Mouse (Mus musculus) megakaryocyte progenitor cell, adult 5-6 weeks (primary cell): ENCODE data around the gene Syt1. TPM values are rescaled to one million over a fixed set of nuclear protein-coding genes. Genes with fewer than 3 reads are reported as not detected.

ENCODE experiments used
- ATAC-seq: replicated peaks from 2 replicates; pipeline ENCODE4 v1.8.0; 2016; ENCODE audit warnings: mild to moderate bottlenecking, moderate TSS enrichment, inconsistent platforms; ENCODE audit not compliant: poor library complexity
- total RNA-seq, 2 experiments: library from RNA; stranded (forward) in 1 of 2; stranded (reverse) in 1 of 2; fragments of 157-497, 149-512 nt in 1 of 2; fragments of 200-1000 nt in 1 of 2; gene quantifications; 2 replicates each; pipeline versions ENCODE4 v1.2.3 to v1.2.4; 2015 to 2017

Gene Syt1
- not detected in 2 replicates for total RNA-seq (2015)
- total RNA-seq (2017), result not detected in 2 replicates

GRCm38 (mm10) chr10:109010241-109011193, at the start of gene Syt1:
TSS of gene Syt1 (minus strand) at chr10:109010982.
- ATAC-seq, result 0 out of 2 replicates have a peak, but pooled peaks have one; percentile 11

GRCm38 (mm10) chr10:109056500-109056899, 45.7 kb upstream of the Syt1 start:
- no peak for ATAC-seq

- ATAC-seq, result no peak
Observed at GRCm38 (mm10) chr10:109047537-109047936, 36.8 kb upstream of the Syt1 start.

- no peak for ATAC-seq
Observed at GRCm38 (mm10) chr10:109046988-109047387, 36.2 kb upstream of the Syt1 start.

DNA sequence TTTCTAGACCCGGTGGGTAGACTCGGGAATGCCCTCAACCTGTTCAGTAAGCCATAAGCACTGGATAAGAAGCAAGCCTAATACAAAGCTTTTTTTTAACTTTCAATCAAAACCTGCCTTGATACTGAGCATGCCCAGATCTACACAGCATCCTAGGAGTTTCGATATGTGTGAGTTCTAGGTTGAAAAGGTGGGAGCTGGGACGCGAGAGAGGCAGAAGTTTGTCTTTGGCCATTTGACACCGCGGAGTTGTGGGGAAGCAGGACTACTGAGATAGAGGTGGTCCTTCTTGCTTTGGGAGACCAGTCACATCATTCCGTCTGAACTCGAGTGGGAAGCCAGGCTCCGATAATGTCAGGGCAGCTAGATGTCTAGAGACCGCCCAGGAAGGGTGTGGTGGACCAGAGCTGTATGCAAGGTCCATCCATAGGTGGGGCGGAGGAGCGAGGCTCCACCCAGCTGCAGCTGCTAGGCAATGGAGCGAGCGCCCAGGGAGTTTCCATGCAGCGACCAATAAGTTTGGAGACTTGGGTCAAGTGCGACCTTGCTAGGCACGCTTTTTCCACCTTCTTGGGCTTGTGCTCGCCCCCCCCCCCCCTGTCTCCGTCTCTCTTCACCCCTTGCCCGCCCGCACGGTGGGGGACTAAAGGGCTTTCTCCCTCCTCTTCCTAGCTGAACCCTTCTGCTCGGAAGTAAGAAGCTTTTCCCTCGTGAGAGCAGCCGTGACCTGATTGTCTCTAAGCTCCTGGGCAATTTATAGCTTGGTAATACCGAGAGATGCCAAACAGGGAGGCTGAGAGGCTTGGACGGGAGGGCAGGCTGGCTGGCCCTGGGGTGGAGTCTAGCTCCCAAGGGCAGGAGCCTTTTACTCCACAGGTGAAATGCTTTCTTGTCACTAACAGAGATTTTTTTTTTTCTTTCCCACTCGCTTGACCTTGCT, 714 bp upstream of the Syt1 start:
- ATAC-seq, result no peak

DNA sequence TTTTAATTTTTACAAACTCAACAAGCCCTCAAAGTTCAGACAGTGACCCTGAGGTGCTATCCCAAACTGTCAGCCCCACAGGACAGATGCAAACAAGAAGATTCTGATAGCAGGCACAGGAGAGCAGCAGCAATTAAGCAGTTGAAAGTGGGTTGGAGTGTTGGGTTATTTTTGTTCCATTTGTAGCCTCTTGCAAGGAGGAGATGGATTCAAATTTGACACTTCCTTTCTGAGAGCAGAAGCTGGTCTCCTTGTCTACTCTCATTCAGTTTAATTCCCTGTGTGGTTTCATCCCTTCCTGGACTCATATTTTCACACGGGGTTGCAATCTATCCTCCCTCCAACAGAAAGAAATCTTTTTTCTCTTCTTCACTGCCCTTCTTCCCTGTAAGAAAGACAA, 951 bp downstream of the Syt1 start:
- no peak for ATAC-seq

DNA sequence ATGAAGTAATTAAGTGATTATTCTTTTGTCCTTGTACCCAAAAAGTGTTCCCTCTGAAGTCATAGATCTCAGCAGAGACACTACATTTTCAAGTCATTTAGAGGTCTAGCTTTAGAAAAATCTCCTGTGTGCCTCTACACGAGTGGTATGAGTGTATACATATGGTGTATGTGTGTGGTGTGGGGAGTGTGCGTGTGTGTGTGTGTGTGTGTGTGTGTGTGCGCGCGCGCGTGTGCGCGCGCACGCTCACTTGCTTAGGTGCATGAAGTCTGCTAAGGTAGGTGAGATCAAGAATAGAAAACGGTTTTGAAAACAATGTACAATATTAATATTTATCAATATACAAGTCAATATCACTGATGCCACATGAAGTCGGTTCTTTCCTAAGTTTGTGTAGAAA, 2.3 kb downstream of the Syt1 start:
- no peak for ATAC-seq

- ATAC-seq, result no peak
Observed at GRCm38 (mm10) chr10:109003482-109003881, 7.3 kb downstream of the Syt1 start.

GRCm38 (mm10) chr10:108987250-108987649, 23.5 kb downstream of the Syt1 start:
- no peak for ATAC-seq

- ATAC-seq, result no peak
Observed at GRCm38 (mm10) chr10:108979660-108980059, 31.1 kb downstream of the Syt1 start.

- ATAC-seq, result no peak
Observed at GRCm38 (mm10) chr10:108954952-108955351, 55.8 kb downstream of the Syt1 start.

DNA sequence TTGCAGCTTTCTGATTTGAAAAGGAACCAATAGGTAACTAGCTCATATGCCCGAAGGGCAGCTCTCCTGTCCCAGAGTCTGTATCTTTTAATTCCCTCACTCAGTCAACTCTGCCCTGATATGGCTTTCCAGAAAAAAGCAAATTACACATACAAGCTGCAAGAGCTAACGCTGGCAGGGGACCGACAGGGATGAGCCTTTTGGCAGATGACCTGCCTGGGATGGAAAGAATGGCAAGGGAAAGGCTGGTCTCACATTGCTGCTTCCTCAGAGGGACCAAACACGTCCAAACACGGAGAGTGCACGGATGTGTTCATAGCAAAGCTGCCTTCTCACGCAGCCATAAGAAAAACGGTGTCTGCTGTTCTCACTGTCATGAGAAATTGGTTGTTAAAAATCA, 58.6 kb downstream of the Syt1 start:
- ATAC-seq, result no peak

- no peak for ATAC-seq
Observed at GRCm38 (mm10) chr10:108936838-108937430, 73.8 kb downstream of the Syt1 start.

GRCm38 (mm10) chr10:108930299-108930698, 80.5 kb downstream of the Syt1 start:
- no peak for ATAC-seq

DNA sequence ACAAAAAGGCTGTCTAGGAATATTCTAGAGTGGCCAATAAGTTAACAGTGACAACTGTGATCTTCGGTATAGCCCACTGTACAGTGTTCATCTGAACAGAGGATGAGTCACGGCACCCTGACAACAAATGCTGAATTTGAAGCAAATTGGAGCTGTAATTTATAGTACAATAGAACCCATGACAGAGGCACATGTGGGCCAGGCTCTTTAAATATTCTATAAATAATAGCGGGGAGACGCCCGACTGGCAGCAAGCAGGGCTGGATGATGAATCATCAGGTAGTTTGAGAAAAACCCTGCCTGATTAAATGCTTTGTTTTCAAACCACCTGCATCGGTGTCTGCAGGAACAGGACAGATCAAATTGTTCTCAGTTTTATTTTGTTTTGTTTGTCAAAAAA, 81.1 kb downstream of the Syt1 start:
- no peak for ATAC-seq

DNA sequence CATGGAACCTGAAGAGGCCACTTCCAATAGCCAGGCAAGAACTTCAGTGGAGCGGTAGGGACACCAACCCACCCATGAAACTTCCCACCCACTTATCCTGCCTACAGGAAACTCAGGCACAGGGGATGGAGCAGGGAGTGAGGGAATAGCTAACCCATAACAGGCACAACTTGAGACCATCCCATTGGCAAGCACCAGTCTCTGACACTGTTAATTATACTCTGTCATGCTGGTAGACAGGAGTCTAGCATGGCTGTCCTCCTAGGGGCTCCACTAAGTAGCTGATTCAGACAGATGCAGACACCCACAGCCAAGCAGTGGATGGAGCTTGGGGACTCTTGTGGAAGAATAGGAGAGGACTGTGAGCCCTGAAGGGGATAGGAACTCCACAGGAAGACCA, 105.5 kb downstream of the Syt1 start:
- no peak for ATAC-seq

DNA sequence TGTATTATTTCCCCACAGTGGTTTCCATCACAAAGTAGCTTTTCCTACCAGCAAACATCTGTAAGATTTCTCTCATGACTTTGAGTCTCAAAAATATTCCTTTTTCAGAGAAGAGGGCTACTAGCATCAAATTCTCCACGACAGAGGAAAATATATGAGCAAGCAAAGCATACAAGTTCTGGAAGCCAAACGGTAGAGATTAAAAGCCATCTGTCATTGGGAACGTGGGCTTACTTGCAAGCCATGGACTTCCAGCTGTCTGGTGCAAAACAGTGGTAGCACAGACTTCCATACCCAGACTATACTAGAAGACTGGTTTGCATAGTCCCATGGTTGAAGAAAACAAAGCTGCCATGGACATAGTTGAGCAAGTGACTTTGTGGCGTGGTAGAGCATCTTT, 106.4 kb downstream of the Syt1 start:
- no peak for ATAC-seq

DNA sequence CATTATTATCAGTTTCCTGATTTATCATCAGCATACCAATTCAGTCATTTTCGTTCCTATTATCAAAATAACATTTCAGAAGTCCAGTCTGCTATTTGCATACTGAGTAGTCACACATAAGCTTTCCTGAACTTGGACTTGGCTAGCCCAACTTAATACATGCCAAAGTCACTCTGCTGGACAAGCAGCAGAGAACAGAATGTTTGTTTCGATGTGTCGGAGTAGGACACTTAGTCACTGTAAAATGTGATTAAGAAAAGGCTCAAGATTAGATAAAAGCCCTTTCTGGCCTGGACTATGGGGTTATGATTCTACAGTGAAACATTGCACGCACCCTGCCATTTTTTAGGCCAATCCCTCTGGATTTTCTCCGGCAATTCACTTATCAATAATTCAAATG, 114.3 kb downstream of the Syt1 start:
- ATAC-seq, result no peak

- ATAC-seq, result no peak
Observed at GRCm38 (mm10) chr10:108893288-108893687, 117.5 kb downstream of the Syt1 start.

DNA sequence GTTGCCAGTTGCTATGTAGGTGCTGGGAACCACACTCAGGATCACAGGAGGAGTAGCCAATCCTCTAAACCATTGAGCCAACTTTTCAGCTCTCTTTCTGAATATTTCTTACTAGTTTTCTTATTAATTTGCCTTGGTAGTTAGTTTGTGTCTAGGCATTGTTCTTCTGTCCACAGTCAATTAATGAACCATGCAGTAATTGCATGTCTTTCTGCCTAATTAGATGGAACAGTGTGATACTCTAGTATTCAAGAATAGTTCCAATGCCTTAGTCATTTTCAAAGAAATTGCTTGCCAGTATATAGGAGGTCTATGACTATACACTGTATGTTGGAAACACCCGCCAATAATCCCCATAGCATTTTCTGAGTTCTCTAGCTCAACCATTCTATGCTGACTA, 118.3 kb downstream of the Syt1 start:
- no peak for ATAC-seq

DNA sequence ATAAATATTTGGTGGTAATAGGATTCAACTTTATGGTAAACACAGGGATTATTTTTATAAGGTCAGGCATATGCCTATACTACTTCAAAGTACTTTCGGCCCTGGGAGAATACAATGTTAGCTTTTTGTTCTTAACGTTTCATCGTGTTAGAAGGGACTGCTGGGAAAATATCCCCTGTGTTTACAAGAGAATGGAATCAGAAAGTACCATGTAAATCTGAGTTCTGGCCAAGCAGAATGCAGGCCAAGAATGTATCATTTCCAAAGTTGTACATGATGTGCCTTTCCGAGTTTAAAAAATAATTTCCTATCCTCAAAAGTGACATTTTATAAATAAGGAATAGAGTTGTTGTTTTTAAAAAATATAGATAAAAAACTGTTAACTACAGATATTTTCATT, 121.7 kb downstream of the Syt1 start:
- no peak for ATAC-seq
